In genomic region chr15:99083258-99083657, GRCm38 (mm10) we compare ENCODE assay signal across 9 mouse cellular contexts. TPM values are rescaled to one million over a fixed set of nuclear protein-coding genes. Genes with fewer than 3 reads are reported as not detected.
DNase-seq lines count a peak whose midpoint lies in the region; ATAC-seq lines count a peak whose summit lies in the region.
"Had no signal": no experiment of that assay in that cellular context is flagged by ENCODE, and none has a peak within 500 bp of the region (broad histone marks: within the 10 kb centered on the region; RNA-seq: fewer than 3 reads in every experiment).

No protein-coding gene starts in this region.

- no peak overlapping the region for H3K4me3 ChIP-seq in forebrain, embryonic 10.5 days
- H3K4me3 ChIP-seq in forebrain, embryonic 16.5 days (replicated peaks; ENCODE audit: low read length): no peak overlapping the region
- H3K4me3 ChIP-seq in midbrain, embryonic 10.5 days: peak overlapping the region; percentile 4; the same call in 1 of the 2 replicates
- H3K4me3 ChIP-seq in midbrain, embryonic 16.5 days (ENCODE audit: low read depth, low read length): no peak overlapping the region
- H3K4me3 ChIP-seq in intestine, embryonic 15.5 days (replicated peaks): no peak overlapping the region
- H3K4me3 ChIP-seq: heart, embryonic 13.5 days had no signal

- no peaks in the 10 kb centered on the region; the same call in 1 of the 2 replicates for H3K9me3 ChIP-seq in forebrain, embryonic 10.5 days
- no peaks in the 10 kb centered on the region for H3K9me3 ChIP-seq in forebrain, embryonic 16.5 days (ENCODE audit: control insufficient read depth, low read length)
- H3K9me3 ChIP-seq in midbrain, embryonic 10.5 days (replicated peaks): no peaks in the 10 kb centered on the region
- no peaks in the 10 kb centered on the region for H3K9me3 ChIP-seq in midbrain, embryonic 16.5 days (replicated peaks; ENCODE audit: control insufficient read depth, low read length, poor library complexity, severe bottlenecking)
- H3K9me3 ChIP-seq in intestine, embryonic 15.5 days: no peaks in the 10 kb centered on the region
- H3K9me3 ChIP-seq: heart, embryonic 13.5 days had no signal

- H3K36me3 ChIP-seq in forebrain, embryonic 10.5 days (replicated peaks): peaks cover 57% of the 10 kb centered on the region
- no peaks in the 10 kb centered on the region for H3K36me3 ChIP-seq in forebrain, embryonic 16.5 days (ENCODE audit: control insufficient read depth, insufficient read depth)
- peaks cover 56% of the 10 kb centered on the region for H3K36me3 ChIP-seq in midbrain, embryonic 10.5 days
- no peaks in the 10 kb centered on the region for H3K36me3 ChIP-seq in midbrain, embryonic 16.5 days (ENCODE audit: control insufficient read depth, insufficient read depth, low read length)
- H3K36me3 ChIP-seq in intestine, embryonic 15.5 days: peaks cover 22% of the 10 kb centered on the region

- no peak overlapping the region for H3K9ac ChIP-seq in forebrain, embryonic 16.5 days (replicated peaks; ENCODE audit: low read depth, low read length)
- no peak overlapping the region for H3K9ac ChIP-seq in midbrain, embryonic 16.5 days (ENCODE audit: low read depth, low read length)
- H3K9ac ChIP-seq in intestine, embryonic 15.5 days: no peak overlapping the region

- peaks cover 34% of the 10 kb centered on the region for H3K4me1 ChIP-seq in forebrain, embryonic 10.5 days
- peaks cover 2% of the 10 kb centered on the region for H3K4me1 ChIP-seq in forebrain, embryonic 16.5 days (replicated peaks; ENCODE audit: control insufficient read depth, insufficient read depth, low read length)
- H3K4me1 ChIP-seq in midbrain, embryonic 10.5 days: peaks cover 28% of the 10 kb centered on the region
- H3K4me1 ChIP-seq in midbrain, embryonic 16.5 days (ENCODE audit: control insufficient read depth, insufficient read depth, low read length): no peaks in the 10 kb centered on the region
- peaks cover 26% of the 10 kb centered on the region for H3K4me1 ChIP-seq in intestine, embryonic 15.5 days (replicated peaks)

- peaks cover 63% of the 10 kb centered on the region for H3K27me3 ChIP-seq in forebrain, embryonic 10.5 days (ENCODE audit: poor library complexity, severe bottlenecking)
- H3K27me3 ChIP-seq in forebrain, embryonic 16.5 days (replicated peaks; ENCODE audit: control insufficient read depth, insufficient read depth, low read length): peaks cover 28% of the 10 kb centered on the region
- peaks cover 64% of the 10 kb centered on the region for H3K27me3 ChIP-seq in midbrain, embryonic 10.5 days (ENCODE audit: low read depth, poor library complexity, severe bottlenecking)
- peaks cover 30% of the 10 kb centered on the region for H3K27me3 ChIP-seq in midbrain, embryonic 16.5 days (ENCODE audit: control insufficient read depth, insufficient read depth, low read depth, low read length)
- peaks cover 31% of the 10 kb centered on the region for H3K27me3 ChIP-seq in intestine, embryonic 15.5 days (replicated peaks)

- no peak overlapping the region for H3K27ac ChIP-seq in forebrain, embryonic 10.5 days
- no peak overlapping the region for H3K27ac ChIP-seq in forebrain, embryonic 16.5 days (ENCODE audit: low read length)
- H3K27ac ChIP-seq in midbrain, embryonic 10.5 days (replicated peaks): no peak overlapping the region
- no peak overlapping the region for H3K27ac ChIP-seq in midbrain, embryonic 16.5 days (ENCODE audit: low read length)
- peak overlapping the region; percentile 74; the same call in 1 of the 2 replicates for H3K27ac ChIP-seq in intestine, embryonic 15.5 days
- H3K27ac ChIP-seq: heart, embryonic 13.5 days had no signal

- 75% methylated on average over 9 of the region's 9 CpGs for WGBS in forebrain, embryonic 10.5 days
- 69% methylated on average over 9 of the region's 9 CpGs for WGBS in forebrain, embryonic 16.5 days
- 74% methylated on average over 9 of the region's 9 CpGs for WGBS in midbrain, embryonic 10.5 days
- WGBS in midbrain, embryonic 16.5 days: 72% methylated on average over 9 of the region's 9 CpGs
- 67% methylated on average over 9 of the region's 9 CpGs for WGBS in intestine, embryonic 15.5 days

- H3K4me2 ChIP-seq in forebrain, embryonic 16.5 days (ENCODE audit: low read length): no peak overlapping the region
- H3K4me2 ChIP-seq in midbrain, embryonic 16.5 days (ENCODE audit: low read length): no peak overlapping the region
- H3K4me2 ChIP-seq in intestine, embryonic 15.5 days (replicated peaks): no peak overlapping the region

- peak; percentile 48 for DNase-seq in forebrain, embryonic 10.5 days (ENCODE audit: extremely low spot score, low spot score)
- DNase-seq in midbrain, embryonic 10.5 days (ENCODE audit: low spot score): no peak
- DNase-seq in adipocyte (ENCODE audit: low spot score): peak; percentile 64

- ATAC-seq in forebrain, embryonic 16.5 days: no peak
- no peak for ATAC-seq in midbrain, embryonic 16.5 days
- ATAC-seq in intestine, embryonic 15.5 days: peak; percentile 21; the same call in 1 of the 2 replicates
- peak; percentile 62 for ATAC-seq in megakaryocyte, adult 5-6 weeks (ENCODE audit: poor library complexity, severe bottlenecking)
- ATAC-seq in erythroid progenitor cell, adult 5-6 weeks (replicated peaks; ENCODE audit: low FRiP score, poor library complexity, severe bottlenecking): no peak; the same call in 1 of the 2 replicates

RNA-seq across cellular contexts. Expression of gene C1ql4, which starts 4.4 kb away (rescaled TPM):
- polyA plus RNA-seq in forebrain, embryonic 10.5 days (2016; fragmentation: Nextera tagmentation; extraction: Ambion mirVana): 0.12 TPM in 1 of 2 replicates, not detected in the other
- 0.71 TPM in 1 of 2 replicates, not detected in the other for polyA plus RNA-seq in forebrain, embryonic 16.5 days (2015; fragmentation: Nextera tagmentation; extraction: Ambion mirVana)
- polyA plus RNA-seq in midbrain, embryonic 10.5 days (2016; fragmentation: Nextera tagmentation; extraction: Ambion mirVana): 0.21 and 2.3 TPM in 2 replicates
- polyA plus RNA-seq in midbrain, embryonic 16.5 days (2015; fragmentation: Nextera tagmentation; extraction: Ambion mirVana): 7.2 and 7.8 TPM in 2 replicates
- 0.09 TPM in 1 of 2 replicates, not detected in the other for polyA plus RNA-seq in intestine, embryonic 15.5 days (2015; fragmentation: Nextera tagmentation; extraction: Ambion mirVana)
- total RNA-seq in megakaryocyte, adult 5-6 weeks (2015): not detected in 2 replicates
- not detected in 2 replicates for total RNA-seq in megakaryocyte, adult 5-6 weeks (2017)
- not detected in 2 replicates for total RNA-seq in erythroid progenitor cell, adult 5-6 weeks (2015; ENCODE audit: low replicate concordance)
- not detected in 2 replicates for total RNA-seq in erythroid progenitor cell, adult 5-6 weeks (2017; ENCODE audit: low replicate concordance)

RNA-seq across cellular contexts. Expression of gene Troap, which starts 8.9 kb away (rescaled TPM):
- polyA plus RNA-seq in forebrain, embryonic 10.5 days (2016; fragmentation: Nextera tagmentation; extraction: Ambion mirVana): 51.1 and 53.1 TPM in 2 replicates
- 15.9 and 17.3 TPM in 2 replicates for polyA plus RNA-seq in forebrain, embryonic 16.5 days (2015; fragmentation: Nextera tagmentation; extraction: Ambion mirVana)
- 47.5 and 50.2 TPM in 2 replicates for polyA plus RNA-seq in midbrain, embryonic 10.5 days (2016; fragmentation: Nextera tagmentation; extraction: Ambion mirVana)
- 3.2 and 4.9 TPM in 2 replicates for polyA plus RNA-seq in midbrain, embryonic 16.5 days (2015; fragmentation: Nextera tagmentation; extraction: Ambion mirVana)
- 24.7 and 25.4 TPM in 2 replicates for polyA plus RNA-seq in intestine, embryonic 15.5 days (2015; fragmentation: Nextera tagmentation; extraction: Ambion mirVana)
- total RNA-seq in megakaryocyte, adult 5-6 weeks (2015): 27.1 and 37.2 TPM in 2 replicates
- 27.9 and 28.3 TPM in 2 replicates for total RNA-seq in megakaryocyte, adult 5-6 weeks (2017)
- 152 and 157 TPM in 2 replicates for total RNA-seq in erythroid progenitor cell, adult 5-6 weeks (2015; ENCODE audit: low replicate concordance)
- 126 and 180 TPM in 2 replicates for total RNA-seq in erythroid progenitor cell, adult 5-6 weeks (2017; ENCODE audit: low replicate concordance)

RNA-seq across cellular contexts. Expression of gene Dnajc22, which starts 9.7 kb away (rescaled TPM):
- 1.0 and 1.2 TPM in 2 replicates for polyA plus RNA-seq in forebrain, embryonic 10.5 days (2016; fragmentation: Nextera tagmentation; extraction: Ambion mirVana)
- 0.27 and 0.51 TPM in 2 replicates for polyA plus RNA-seq in forebrain, embryonic 16.5 days (2015; fragmentation: Nextera tagmentation; extraction: Ambion mirVana)
- 0.99 and 1.3 TPM in 2 replicates for polyA plus RNA-seq in midbrain, embryonic 10.5 days (2016; fragmentation: Nextera tagmentation; extraction: Ambion mirVana)
- 0.75 and 1.3 TPM in 2 replicates for polyA plus RNA-seq in midbrain, embryonic 16.5 days (2015; fragmentation: Nextera tagmentation; extraction: Ambion mirVana)
- polyA plus RNA-seq in intestine, embryonic 15.5 days (2015; fragmentation: Nextera tagmentation; extraction: Ambion mirVana): 37.4 and 39.0 TPM in 2 replicates
- not detected in 2 replicates for total RNA-seq in megakaryocyte, adult 5-6 weeks (2015)
- total RNA-seq in megakaryocyte, adult 5-6 weeks (2017): 0.11 TPM in 1 of 2 replicates, not detected in the other
- total RNA-seq in erythroid progenitor cell, adult 5-6 weeks (2015; ENCODE audit: low replicate concordance): not detected in 2 replicates
- total RNA-seq in erythroid progenitor cell, adult 5-6 weeks (2017; ENCODE audit: low replicate concordance): not detected in 2 replicates

RNA-seq across cellular contexts. Expression of gene Prph, which starts 28.3 kb away (rescaled TPM):
- polyA plus RNA-seq in forebrain, embryonic 10.5 days (2016; fragmentation: Nextera tagmentation; extraction: Ambion mirVana): 0.20 and 0.33 TPM in 2 replicates
- polyA plus RNA-seq in forebrain, embryonic 16.5 days (2015; fragmentation: Nextera tagmentation; extraction: Ambion mirVana): 1.3 and 2.2 TPM in 2 replicates
- 3.3 and 4.2 TPM in 2 replicates for polyA plus RNA-seq in midbrain, embryonic 10.5 days (2016; fragmentation: Nextera tagmentation; extraction: Ambion mirVana)
- polyA plus RNA-seq in midbrain, embryonic 16.5 days (2015; fragmentation: Nextera tagmentation; extraction: Ambion mirVana): 5.1 and 7.1 TPM in 2 replicates
- polyA plus RNA-seq in intestine, embryonic 15.5 days (2015; fragmentation: Nextera tagmentation; extraction: Ambion mirVana): 46.9 and 48.1 TPM in 2 replicates
- not detected in 2 replicates for total RNA-seq in megakaryocyte, adult 5-6 weeks (2015)
- total RNA-seq in megakaryocyte, adult 5-6 weeks (2017): not detected in 2 replicates
- not detected in 2 replicates for total RNA-seq in erythroid progenitor cell, adult 5-6 weeks (2015; ENCODE audit: low replicate concordance)
- total RNA-seq in erythroid progenitor cell, adult 5-6 weeks (2017; ENCODE audit: low replicate concordance): not detected in 2 replicates

RNA-seq across cellular contexts. Expression of gene Spats2, which starts 42.5 kb away (rescaled TPM):
- 53.5 and 56.5 TPM in 2 replicates for polyA plus RNA-seq in forebrain, embryonic 10.5 days (2016; fragmentation: Nextera tagmentation; extraction: Ambion mirVana)
- polyA plus RNA-seq in forebrain, embryonic 16.5 days (2015; fragmentation: Nextera tagmentation; extraction: Ambion mirVana): 39.5 and 44.6 TPM in 2 replicates
- 55.3 and 57.1 TPM in 2 replicates for polyA plus RNA-seq in midbrain, embryonic 10.5 days (2016; fragmentation: Nextera tagmentation; extraction: Ambion mirVana)
- polyA plus RNA-seq in midbrain, embryonic 16.5 days (2015; fragmentation: Nextera tagmentation; extraction: Ambion mirVana): 28.0 and 32.2 TPM in 2 replicates
- 26.6 and 34.7 TPM in 2 replicates for polyA plus RNA-seq in intestine, embryonic 15.5 days (2015; fragmentation: Nextera tagmentation; extraction: Ambion mirVana)
- total RNA-seq in megakaryocyte, adult 5-6 weeks (2015): not detected in 2 replicates
- not detected in 2 replicates for total RNA-seq in megakaryocyte, adult 5-6 weeks (2017)
- not detected in 2 replicates for total RNA-seq in erythroid progenitor cell, adult 5-6 weeks (2015; ENCODE audit: low replicate concordance)
- total RNA-seq in erythroid progenitor cell, adult 5-6 weeks (2017; ENCODE audit: low replicate concordance): 0.51 TPM in 1 of 2 replicates, not detected in the other

Comparison
In these comparisons a context has a peak if more than half of its experiments do, and no peak if none do; other contexts are left out.
1. ATAC-seq: peak in intestine, embryonic 15.5 days (single experiment) and megakaryocyte, adult 5-6 weeks (single experiment); none in forebrain, embryonic 16.5 days (single experiment), midbrain, embryonic 16.5 days (single experiment) and erythroid progenitor cell, adult 5-6 weeks (single experiment).
2. RNA of gene Dnajc22, which starts 9.7 kb away (polyA plus RNA-seq): 37.4 to 39.0 TPM in intestine, embryonic 15.5 days; 1.0 to 1.2 TPM in forebrain, embryonic 10.5 days, 0.99 to 1.3 TPM in midbrain, embryonic 10.5 days, 0.75 to 1.3 TPM in midbrain, embryonic 16.5 days and 0.27 to 0.51 TPM in forebrain, embryonic 16.5 days; every median in the first group is over 10 times any median in the second.